Mouse (Mus musculus) adrenal gland, postnatal 36 days (tissue): ENCODE results near the gene Acsm4. TPM values are rescaled to one million over a fixed set of nuclear protein-coding genes. Genes with fewer than 3 reads are reported as not detected.

ENCODE experiments used
- DNase-seq, 2 experiments: peaks; one replicate each; pipeline ENCODE4 v3.0.0; 2021; ENCODE audit warnings: mixed read lengths in 1 of 2
- total RNA-seq, 2 experiments: library from RNA; stranded (reverse); gene quantifications; 2 replicates each; pipeline ENCODE4 v1.2.3; 2021

Acsm4 gene
- total RNA-seq, 2 experiments from 2014 or later: not detected

DNA sequence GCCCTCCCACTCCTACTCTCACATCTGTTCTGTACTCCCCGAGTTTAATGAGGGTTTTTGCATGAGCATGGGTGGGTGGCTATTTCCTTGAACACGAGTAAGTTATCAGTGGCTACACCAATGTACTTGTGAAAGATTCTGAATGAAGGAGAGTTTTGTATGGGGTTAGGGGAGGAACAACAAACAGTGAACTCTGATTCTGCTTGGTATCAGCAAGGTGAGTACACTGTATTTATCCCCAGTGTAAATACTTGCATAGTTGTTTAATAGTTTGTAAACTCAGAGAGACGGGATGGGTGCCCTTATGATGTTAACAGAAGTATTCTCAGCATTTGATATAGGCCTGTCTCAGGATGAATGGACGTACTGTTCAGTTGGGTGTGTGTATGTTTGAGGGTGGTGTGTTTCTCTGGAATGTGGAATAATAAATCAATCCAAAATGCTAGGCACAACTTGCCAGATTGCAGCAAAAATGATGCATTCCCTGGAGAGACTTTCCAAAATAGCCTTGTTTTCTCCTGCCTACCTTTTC, 72.4 kb downstream of the Acsm4 start:
- DNase-seq: no peak

Other genes starting within 250 kb of the Acsm4 start
- not detected for gene Gp2, start 230.7 kb upstream of the Acsm4 start, total RNA-seq
- gene Umod, start 210.7 kb upstream of the Acsm4 start, total RNA-seq: not detected
- gene Acsm5, start 170.6 kb upstream of the Acsm4 start, total RNA-seq: 1 to 10 TPM; 3.7 to 4.3 TPM
- gene Pdilt, start 166.5 kb upstream of the Acsm4 start, total RNA-seq: not detected
- not detected for gene Acsm2, start 135.7 kb upstream of the Acsm4 start, total RNA-seq
- gene Acsm1, start 83.0 kb upstream of the Acsm4 start, total RNA-seq: not detected
- gene Thumpd1, start 30.8 kb downstream of the Acsm4 start, total RNA-seq: 10 to 100 TPM; 33.9 to 34.4 TPM
- gene Acsm3, start 70.9 kb downstream of the Acsm4 start, total RNA-seq: 10 to 100 TPM; 24.0 to 47.6 TPM
- gene Rexo5, start 104.0 kb downstream of the Acsm4 start, total RNA-seq: 1 to 10 TPM; 7.6 to 7.8 TPM
- gene Eri2, start 104.0 kb downstream of the Acsm4 start, total RNA-seq: 1 to 10 TPM; 6.7 to 8.8 TPM
- 1 to 10 TPM; 6.4 to 7.3 TPM for gene Lyrm1, start 205.8 kb downstream of the Acsm4 start, total RNA-seq
- 10 to 100 TPM; 27.5 to 36.6 TPM for gene Dcun1d3, start 206.3 kb downstream of the Acsm4 start, total RNA-seq